In the genomic region with DNA sequence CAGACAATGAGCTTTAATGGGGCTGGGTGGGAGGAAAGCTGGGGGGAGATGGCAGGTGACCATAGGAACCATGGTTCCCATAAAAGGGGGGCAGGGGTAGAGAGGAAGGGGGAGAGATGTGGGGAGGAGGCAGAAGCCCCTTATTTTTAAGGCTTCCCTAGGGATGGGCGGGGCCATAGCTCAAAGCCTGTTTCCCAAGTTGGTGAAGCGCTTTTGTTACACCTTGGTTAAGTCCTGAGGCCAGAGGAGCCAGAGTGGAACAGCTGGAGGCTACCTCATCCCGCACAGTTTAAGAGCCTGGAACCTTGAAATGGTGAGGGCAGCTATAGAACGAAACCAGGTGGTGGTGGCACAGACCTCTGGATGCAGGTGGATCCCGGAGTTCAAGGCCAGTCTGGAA, we compare ENCODE assay signal across 21 mouse cellular contexts.
"Had no signal": no experiment of that assay in that cellular context is flagged by ENCODE, and none has a peak within 500 bp of the region (broad histone marks: within the 10 kb centered on the region; RNA-seq: fewer than 3 reads in every experiment).

No protein-coding gene starts in this region.

- H3K9ac ChIP-seq: liver, embryonic 14.5 days; lung, embryonic 14.5 days; midbrain, embryonic 12.5 days; neural tube, embryonic 13.5 days; neural tube, embryonic 15.5 days had no signal

- H3K4me2 ChIP-seq: lung, embryonic 14.5 days; midbrain, embryonic 12.5 days; neural tube, embryonic 13.5 days; neural tube, embryonic 15.5 days had no signal

- H3K4me3 ChIP-seq: midbrain, embryonic 10.5 days; midbrain, embryonic 12.5 days; myocyte; neural tube, embryonic 13.5 days; neural tube, embryonic 15.5 days had no signal

- H3K36me3 ChIP-seq: midbrain, embryonic 10.5 days; midbrain, embryonic 12.5 days; neural tube, embryonic 13.5 days; neural tube, embryonic 15.5 days had no signal

- H3K27me3 ChIP-seq: midbrain, embryonic 12.5 days; neural tube, embryonic 13.5 days; neural tube, embryonic 15.5 days had no signal

- ATAC-seq: lung, postnatal 0 days; midbrain, embryonic 16.5 days had no signal

- H3K27ac ChIP-seq: liver, embryonic 14.5 days; midbrain, embryonic 10.5 days; midbrain, embryonic 12.5 days; neural tube, embryonic 13.5 days; neural tube, embryonic 15.5 days had no signal

- DNase-seq: lung, adult 18-20 months; lung, postnatal 14 days; lung, postnatal 4 days; midbrain, embryonic 14.5 days; retina, postnatal 1 day; right cerebral cortex, adult 18-20 months; right cerebral cortex, postnatal 25 days; right cerebral cortex, postnatal 4 days; spleen, adult 18-20 months; thymus, adult 18-20 months; thymus, postnatal 14 days; thymus, postnatal 36 days had no signal

- H3K9me3 ChIP-seq: midbrain, embryonic 10.5 days; midbrain, embryonic 12.5 days; neural tube, embryonic 13.5 days; neural tube, embryonic 15.5 days had no signal
